Mouse (Mus musculus): ENCODE data around the gene Rhoh.

Gene Rhoh

GRCm38 (mm10) chr5:65861154-65861944, at the start of gene Rhoh:
TSS of gene Rhoh (plus strand) at chr5:65861213.
- no peak for DNase-seq

GRCm38 (mm10) chr5:65823601-65824133, 37.3 kb upstream of the Rhoh start:
- DNase-seq = no peak

GRCm38 (mm10) chr5:65826476-65826875, 34.5 kb upstream of the Rhoh start:
- no peak for DNase-seq

- DNase-seq = no peak
Observed at GRCm38 (mm10) chr5:65827102-65827501, 33.9 kb upstream of the Rhoh start.

- no peak for DNase-seq
Observed at GRCm38 (mm10) chr5:65828261-65828660, 32.8 kb upstream of the Rhoh start.

GRCm38 (mm10) chr5:65829059-65829458, 32.0 kb upstream of the Rhoh start:
- no peak for DNase-seq

GRCm38 (mm10) chr5:65831917-65832618, 28.9 kb upstream of the Rhoh start:
- no peak for DNase-seq

- no peak for DNase-seq
Observed at GRCm38 (mm10) chr5:65833092-65833491, 27.9 kb upstream of the Rhoh start.

GRCm38 (mm10) chr5:65833766-65834498, 27.1 kb upstream of the Rhoh start:
- no peak for DNase-seq

- DNase-seq = no peak
Observed at GRCm38 (mm10) chr5:65838053-65838452, 23.0 kb upstream of the Rhoh start.

- no peak for DNase-seq
Observed at GRCm38 (mm10) chr5:65842947-65843346, 18.1 kb upstream of the Rhoh start.

GRCm38 (mm10) chr5:65846534-65846933, 14.5 kb upstream of the Rhoh start:
- no peak for DNase-seq

- no peak for DNase-seq
Observed at GRCm38 (mm10) chr5:65846958-65847357, 14.1 kb upstream of the Rhoh start.

GRCm38 (mm10) chr5:65847656-65848055, 13.4 kb upstream of the Rhoh start:
- DNase-seq = no peak

GRCm38 (mm10) chr5:65850765-65851164, 10.2 kb upstream of the Rhoh start:
- no peak for DNase-seq

GRCm38 (mm10) chr5:65854786-65855191, 6.2 kb upstream of the Rhoh start:
- DNase-seq = no peak

- DNase-seq = no peak
Observed at GRCm38 (mm10) chr5:65855571-65855970, 5.4 kb upstream of the Rhoh start.

GRCm38 (mm10) chr5:65856591-65857411, 4.2 kb upstream of the Rhoh start:
- DNase-seq = no peak

GRCm38 (mm10) chr5:65857935-65858334, 3.1 kb upstream of the Rhoh start:
- DNase-seq = no peak

- no peak for DNase-seq
Observed at GRCm38 (mm10) chr5:65858355-65858754, 2.7 kb upstream of the Rhoh start.

GRCm38 (mm10) chr5:65858898-65859297, 2.1 kb upstream of the Rhoh start:
- DNase-seq = no peak

- DNase-seq = no peak
Observed at GRCm38 (mm10) chr5:65859396-65859795, 1.6 kb upstream of the Rhoh start.
